Mouse (Mus musculus): ENCODE data around the gene Gas7. TPM values are rescaled to one million over a fixed set of nuclear protein-coding genes. Genes with fewer than 3 reads are reported as not detected.

The Gas7 gene
- polyA plus RNA-seq, 1 experiment = 14.2 TPM

- no peak for DNase-seq (ENCODE audit: low read depth)
Measured at GRCm38 (mm10) chr11:67627179-67627578, 171.9 kb downstream of the Gas7 start.

GRCm38 (mm10) chr11:67628522-67628921 is 173.3 kb downstream of the Gas7 start:
- no peak for DNase-seq (ENCODE audit: low read depth)

DNA sequence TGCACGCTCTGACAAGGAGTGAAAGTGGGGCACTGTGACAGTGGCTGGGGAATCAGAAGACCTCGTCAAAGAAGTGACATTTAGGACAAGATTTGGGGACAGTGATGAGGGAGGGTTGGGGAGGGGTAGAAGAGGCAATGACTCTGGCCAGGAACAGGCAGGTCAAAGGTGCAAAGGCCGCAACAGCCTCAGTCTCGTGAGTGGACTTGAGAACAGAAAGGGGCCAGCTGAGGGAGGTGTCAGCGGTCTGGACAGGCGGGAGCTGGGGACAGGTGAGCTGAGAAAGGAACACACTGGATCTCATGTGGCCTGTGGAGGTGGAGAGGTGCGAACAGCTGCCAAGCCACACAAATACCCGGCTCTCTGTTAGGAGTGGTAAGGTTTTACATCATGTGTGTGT is 177.7 kb downstream of the Gas7 start:
- no peak for DNase-seq (ENCODE audit: low read depth)

DNA sequence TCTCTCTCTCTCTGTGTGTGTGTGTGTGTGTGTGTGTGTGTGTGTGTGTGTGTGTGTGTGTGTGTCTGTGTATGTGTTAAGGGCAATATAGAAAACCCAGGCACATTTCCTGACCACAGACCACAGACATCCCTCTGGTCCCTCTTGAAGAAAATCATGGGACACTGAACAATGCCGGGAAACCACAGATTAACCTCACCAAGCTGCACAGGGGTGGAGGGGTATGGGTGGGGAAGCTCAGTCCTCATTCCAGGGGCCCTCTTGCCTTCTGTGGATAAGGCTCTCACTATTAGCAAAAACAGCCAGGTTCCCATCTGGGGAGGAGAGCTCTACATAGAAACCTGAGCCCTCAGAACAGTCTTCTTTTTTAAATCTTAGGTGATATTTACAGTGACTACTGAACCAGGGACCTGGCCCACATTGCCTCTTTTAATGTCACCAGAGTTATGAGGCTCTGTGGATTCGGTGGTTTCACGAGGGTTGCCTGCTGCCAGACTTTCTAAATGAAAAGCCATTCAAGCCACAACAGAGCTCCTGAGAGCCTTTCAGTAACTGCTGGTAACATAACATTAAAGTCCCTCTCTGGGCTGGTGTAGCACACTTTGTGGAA is 178.5 kb downstream of the Gas7 start:
- DNase-seq (ENCODE audit: low read depth) = no peak

DNA sequence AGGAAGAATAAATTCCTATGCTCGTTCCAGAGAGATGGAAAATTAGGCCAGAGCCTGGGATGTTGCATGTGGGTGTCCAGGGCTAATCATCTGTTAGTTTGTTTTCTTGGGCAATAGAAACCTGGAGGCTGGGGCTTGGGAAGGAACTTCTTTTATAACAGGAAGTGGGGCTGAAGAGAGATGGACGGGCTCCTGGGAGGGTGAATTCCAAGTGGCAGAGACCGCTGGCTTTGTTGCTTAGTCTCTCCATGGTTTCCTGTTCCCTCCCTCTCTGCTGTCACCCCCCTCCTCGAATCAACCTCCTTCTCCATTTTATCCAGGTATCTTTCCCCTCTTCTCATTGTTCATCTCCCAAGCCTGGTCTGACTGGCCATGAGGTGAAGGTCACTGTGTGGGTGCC is 181.0 kb downstream of the Gas7 start:
- DNase-seq (ENCODE audit: low read depth) = no peak

DNA sequence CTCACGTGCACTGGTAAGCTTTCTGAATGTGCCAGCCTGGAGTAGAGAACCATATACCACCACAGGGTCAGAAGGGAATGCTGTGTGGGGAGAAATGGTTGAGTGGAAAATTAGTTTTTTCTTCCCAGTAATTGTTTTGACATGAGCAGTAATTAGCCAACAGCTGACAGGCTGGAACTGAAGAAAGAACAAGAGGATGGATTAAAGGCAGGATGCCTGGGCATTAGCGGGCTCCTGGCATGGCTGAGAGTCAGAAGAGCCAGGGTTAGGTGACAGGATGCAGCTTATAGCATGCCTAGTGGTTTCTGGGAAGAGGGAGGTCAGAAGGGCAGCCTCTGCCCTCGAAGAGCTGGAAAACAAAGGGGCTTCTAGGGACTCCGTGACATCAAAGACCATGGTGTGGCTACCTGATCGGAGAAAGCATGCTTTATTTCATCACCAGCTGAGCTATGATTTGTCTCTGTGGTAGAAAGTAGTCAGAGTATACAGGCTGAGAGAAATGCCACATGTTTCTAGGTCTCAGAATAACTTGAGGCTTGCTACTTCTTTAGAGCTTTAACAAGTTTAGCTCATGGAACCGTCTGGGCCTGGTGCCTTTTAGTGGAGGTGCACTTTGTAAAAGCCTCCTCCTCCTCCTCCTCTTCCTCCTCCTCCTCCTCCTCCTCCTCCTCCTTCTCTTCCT is 181.8 kb downstream of the Gas7 start:
- no peak for DNase-seq (ENCODE audit: low read depth)

- DNase-seq (ENCODE audit: low read depth) = no peak
Measured at GRCm38 (mm10) chr11:67638401-67638800, 183.2 kb downstream of the Gas7 start.

- DNase-seq (ENCODE audit: low read depth) = no peak
Measured at GRCm38 (mm10) chr11:67640299-67640698, 185.1 kb downstream of the Gas7 start.

- no peak for DNase-seq (ENCODE audit: low read depth)
Measured at GRCm38 (mm10) chr11:67642421-67642820, 187.2 kb downstream of the Gas7 start.

DNA sequence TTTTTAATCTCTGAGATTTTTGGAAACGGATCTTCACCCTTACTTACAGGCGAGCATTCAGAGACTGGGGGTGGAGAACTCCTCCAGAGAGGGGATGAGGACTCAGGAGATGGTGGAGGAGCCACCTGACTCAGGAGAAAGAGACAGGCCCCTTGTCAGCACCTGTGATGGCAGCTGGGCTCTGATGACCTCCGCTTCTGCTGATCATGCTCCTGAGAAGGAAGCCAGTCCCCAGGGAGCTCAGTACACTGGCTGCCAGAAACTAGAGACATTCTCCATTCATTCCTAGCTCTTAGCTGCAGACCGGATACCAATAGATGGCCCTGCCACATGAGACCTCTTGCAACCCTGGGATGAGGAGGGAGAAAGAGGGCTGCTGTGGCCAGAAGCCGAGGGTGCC is 187.6 kb downstream of the Gas7 start:
- no peak for DNase-seq (ENCODE audit: low read depth)

GRCm38 (mm10) chr11:67643465-67643864 is 188.2 kb downstream of the Gas7 start:
- DNase-seq (ENCODE audit: low read depth) = no peak

- no peak for DNase-seq (ENCODE audit: low read depth)
Measured at GRCm38 (mm10) chr11:67644632-67645149, 189.5 kb downstream of the Gas7 start.

GRCm38 (mm10) chr11:67647745-67648144 is 192.5 kb downstream of the Gas7 start:
- no peak for DNase-seq (ENCODE audit: low read depth)

- DNase-seq (ENCODE audit: low read depth) = no peak
Measured at GRCm38 (mm10) chr11:67648651-67649407, 193.6 kb downstream of the Gas7 start.

DNA sequence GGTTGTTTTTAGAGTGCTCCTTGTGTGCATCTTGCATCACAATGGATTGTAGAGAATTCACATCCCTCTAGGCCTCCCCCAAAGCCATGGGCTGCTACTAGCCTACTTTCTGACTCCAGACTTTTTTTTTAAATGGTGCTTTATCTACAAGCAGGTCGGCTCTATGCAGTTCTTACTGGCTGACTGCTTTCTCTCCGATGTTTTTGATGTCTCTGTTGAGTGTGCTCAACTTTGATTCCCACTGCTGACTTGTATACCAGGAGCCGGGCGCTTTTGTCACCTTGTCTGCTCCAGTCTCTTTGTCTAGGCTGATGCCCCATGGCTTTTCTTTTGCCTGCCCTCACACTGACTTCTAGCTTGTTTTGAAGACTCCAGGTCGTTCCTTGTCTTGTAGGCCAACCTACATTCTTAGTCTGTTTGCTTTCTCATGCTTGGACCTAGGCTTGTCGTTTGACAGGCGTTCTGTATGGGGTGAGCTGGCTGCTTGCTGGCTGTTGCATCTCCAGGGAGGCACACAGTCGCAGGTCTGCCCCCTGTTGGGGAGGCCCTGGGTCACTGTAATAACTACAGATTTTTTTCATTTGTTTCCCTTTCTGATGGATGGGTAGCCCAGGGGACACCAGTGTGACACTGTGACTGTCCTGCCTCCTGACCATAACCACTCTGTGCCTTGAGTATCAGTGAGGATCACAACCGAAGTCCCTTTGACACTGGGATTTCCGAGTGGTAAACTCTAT is 194.9 kb downstream of the Gas7 start:
- no peak for DNase-seq (ENCODE audit: low read depth)

GRCm38 (mm10) chr11:67651731-67652130 is 196.5 kb downstream of the Gas7 start:
- no peak for DNase-seq (ENCODE audit: low read depth)

DNA sequence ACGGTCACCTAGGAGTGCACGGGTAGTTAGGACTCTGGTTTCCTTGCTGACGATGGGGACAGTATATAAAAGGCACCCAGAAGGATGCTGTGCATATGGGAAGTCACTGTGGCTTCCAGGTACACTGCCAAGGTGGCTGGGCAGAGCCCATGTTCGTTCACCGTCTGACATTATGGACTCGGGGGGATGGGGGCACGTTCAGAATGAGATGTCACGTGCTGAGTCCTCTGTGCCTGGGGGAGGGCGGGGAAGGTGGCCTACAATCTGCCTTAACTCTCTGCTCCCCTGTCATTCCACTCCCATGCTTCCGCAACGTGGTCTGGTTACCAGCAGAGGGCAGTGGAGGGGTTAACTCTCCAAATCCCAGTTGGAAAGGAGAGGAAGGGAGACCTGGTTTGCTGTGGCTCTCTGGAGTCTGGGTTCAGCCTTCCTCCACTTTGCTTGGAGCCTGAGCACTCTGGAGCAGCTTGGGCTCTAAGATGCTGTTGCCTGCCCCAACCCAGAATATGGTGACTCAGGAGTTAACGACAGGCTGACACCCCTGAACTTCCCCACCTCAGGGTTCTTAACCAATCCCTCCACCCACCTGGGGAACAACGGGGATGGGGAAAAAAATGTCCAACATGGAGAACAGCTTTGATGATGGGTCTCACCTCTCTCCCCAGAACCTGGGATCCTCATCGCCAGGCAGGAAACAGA is 197.1 kb downstream of the Gas7 start:
- DNase-seq (ENCODE audit: low read depth) = no peak

DNA sequence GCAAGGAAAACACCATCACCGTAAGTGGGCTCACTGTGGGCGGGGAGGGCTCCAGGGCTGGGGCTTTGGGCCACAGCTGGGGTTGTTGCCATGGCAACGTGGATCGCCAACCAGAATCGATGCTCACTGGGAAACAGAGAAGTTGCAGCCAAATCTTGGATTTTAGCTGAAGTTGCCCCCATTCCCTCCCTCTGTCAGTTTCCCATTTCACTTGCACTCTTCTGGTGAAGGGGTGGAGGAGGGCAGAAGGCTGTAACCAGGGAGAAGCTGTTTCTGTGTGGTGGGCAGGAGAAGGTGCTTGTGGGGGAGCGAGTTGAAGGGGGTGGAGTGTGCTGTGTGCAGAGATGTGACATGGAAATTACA is 197.6 kb downstream of the Gas7 start:
- no peak for DNase-seq (ENCODE audit: low read depth)

DNA sequence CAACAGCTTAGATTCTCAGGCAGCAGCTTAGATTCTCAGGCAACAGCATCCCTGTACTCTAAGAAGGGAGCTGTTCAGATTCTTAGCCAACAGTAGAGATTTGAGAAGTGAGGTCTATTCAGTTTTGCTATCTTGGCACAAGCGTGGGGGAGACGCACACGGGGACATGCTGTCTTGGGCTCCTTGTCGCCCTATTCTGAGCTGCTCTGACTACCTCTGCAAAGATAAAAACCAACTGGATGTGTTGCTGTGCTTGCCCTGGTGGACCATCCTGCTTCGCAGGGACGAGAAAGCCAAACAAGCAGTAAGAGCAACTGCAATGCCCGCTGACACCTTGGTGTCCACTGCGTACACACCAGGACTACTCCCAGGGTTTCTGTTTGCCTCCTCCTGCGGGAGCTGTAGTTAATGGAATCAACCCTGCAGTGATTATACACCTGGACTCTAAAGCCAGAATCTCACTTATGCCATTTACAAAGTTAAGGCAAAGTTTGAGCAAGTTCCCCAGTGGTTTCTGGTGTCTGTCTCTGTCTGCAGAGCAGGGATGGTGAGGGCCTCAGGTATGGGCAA is 198.4 kb downstream of the Gas7 start:
- no peak for DNase-seq (ENCODE audit: low read depth)

DNA sequence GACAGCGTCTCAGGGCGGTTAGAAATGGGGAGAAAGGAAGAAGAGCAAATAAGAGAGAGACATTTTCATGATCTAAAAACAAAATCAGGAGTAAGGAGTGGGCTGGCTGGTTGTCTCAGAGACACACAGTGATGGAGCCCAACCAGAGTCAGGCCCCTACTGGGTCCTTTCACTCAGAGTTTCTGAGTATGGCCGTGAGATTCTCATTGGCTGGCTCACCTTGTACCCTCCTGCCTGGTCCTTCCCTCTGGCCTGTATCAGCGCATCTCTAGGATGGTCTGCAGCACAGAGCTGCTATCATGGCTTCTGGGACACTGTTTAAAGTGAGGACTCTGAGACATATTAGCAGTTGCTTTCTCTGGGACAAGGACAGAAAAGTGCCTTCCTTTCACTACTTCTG is 199.3 kb downstream of the Gas7 start:
- DNase-seq (ENCODE audit: low read depth) = no peak
